Mouse (Mus musculus): ENCODE results near the gene Nob1.

Nob1 gene

GRCm38 (mm10) chr8:107424597-107425229 is at the start of gene Nob1:
TSS of gene Nob1 (minus strand) at chr8:107425051.
- peak; percentile 94 to 98 for DNase-seq (ENCODE audit: low spot score in 2 of 2)

DNA sequence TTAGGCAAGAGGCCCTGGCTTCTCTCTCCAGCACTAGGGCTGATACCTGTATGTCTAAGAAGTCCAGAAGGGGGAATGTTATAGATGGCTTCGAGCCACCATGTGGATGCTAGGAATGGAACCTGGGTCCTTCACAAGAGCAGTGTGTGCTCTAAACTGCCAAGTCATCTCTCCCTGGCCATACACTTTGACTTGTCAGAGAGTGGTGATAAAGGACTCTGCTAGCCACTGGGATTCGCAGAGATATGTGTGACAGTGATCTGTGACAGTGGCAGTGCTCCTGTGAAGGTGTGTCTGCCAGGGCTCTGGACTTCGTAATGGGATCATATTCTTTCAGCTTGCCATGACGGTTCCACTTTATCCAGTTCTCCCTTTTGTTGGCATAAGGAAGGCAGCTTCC is 48.5 kb upstream of the Nob1 start:
- DNase-seq (ENCODE audit: low spot score in 2 of 2), result no peak

GRCm38 (mm10) chr8:107472403-107473100 is 47.7 kb upstream of the Nob1 start:
- no peak for DNase-seq (ENCODE audit: low spot score in 2 of 2)

- no peak for DNase-seq (ENCODE audit: low spot score in 2 of 2)
These were observed 45.5 kb upstream of the Nob1 start for GRCm38 (mm10) chr8:107470302-107470701.

GRCm38 (mm10) chr8:107468811-107469302 is 44.0 kb upstream of the Nob1 start:
- DNase-seq (ENCODE audit: low spot score in 2 of 2), result no peak

GRCm38 (mm10) chr8:107466642-107467041 is 41.8 kb upstream of the Nob1 start:
- no peak for DNase-seq (ENCODE audit: low spot score in 2 of 2)

- no peak for DNase-seq (ENCODE audit: low spot score in 2 of 2)
These were observed 40.6 kb upstream of the Nob1 start for GRCm38 (mm10) chr8:107465332-107465990.

DNA sequence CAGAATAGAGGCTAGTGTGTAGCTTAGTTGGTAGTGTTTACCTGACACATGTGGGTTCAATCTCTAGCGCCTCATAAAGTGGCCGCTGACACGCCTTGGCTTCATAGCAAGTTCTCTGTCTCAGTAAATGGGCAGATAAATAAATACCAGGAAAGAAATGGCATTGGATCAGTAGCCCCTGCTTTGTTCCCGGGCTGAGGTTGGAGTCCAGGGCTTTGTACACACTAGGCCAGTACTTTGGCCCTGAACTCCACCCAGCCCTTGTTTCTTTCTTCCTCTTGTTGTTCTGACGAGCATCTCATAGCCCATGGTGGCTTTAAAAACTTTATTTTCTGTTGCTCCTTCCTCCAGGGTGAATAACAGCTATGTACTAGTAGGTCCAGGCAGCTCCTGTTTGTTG is 37.6 kb upstream of the Nob1 start:
- DNase-seq (ENCODE audit: low spot score in 2 of 2), result no peak

DNA sequence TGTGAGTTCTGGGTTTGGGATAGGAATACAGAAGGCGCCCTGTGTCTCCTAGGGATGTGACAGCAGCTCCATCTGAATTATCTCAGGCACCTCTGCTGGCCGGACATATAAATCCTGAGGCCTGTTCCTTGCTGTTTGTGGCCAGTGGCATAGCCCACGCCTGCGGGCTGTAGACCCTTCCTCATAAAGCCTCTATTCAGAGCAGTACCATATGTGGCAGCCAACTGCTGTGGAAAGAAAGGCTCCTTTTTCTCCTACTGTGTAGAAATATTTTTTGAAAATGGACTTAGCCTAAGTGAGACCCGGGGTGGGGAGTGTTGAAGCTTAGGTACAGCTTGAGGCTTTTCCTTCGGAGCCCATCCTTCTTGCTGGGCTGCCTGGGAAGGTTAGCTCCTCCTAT is 33.4 kb upstream of the Nob1 start:
- no peak for DNase-seq (ENCODE audit: low spot score in 2 of 2)

DNA sequence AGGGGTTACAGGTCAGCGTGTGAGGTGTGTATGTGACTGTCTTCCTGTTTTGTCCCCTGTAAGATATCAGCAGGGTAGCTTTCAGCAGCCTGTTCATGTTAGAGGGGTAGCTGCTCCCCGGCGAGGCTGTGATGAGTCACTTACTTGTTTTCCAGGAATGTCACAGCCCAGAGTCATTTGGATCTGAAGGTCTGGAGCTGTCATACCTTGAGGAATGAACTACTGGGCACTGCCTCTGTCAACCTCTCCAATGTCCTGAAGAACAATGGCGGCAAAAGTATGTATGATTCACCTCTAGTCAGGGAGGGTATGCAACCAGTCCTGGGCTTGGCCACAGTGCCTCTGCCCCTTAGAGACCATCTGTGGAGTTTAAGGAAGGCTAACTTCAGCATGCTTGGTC is 32.9 kb upstream of the Nob1 start:
- DNase-seq (ENCODE audit: low spot score in 2 of 2), result no peak

GRCm38 (mm10) chr8:107455268-107455667 is 30.4 kb upstream of the Nob1 start:
- no peak for DNase-seq (ENCODE audit: low spot score in 2 of 2)

DNA sequence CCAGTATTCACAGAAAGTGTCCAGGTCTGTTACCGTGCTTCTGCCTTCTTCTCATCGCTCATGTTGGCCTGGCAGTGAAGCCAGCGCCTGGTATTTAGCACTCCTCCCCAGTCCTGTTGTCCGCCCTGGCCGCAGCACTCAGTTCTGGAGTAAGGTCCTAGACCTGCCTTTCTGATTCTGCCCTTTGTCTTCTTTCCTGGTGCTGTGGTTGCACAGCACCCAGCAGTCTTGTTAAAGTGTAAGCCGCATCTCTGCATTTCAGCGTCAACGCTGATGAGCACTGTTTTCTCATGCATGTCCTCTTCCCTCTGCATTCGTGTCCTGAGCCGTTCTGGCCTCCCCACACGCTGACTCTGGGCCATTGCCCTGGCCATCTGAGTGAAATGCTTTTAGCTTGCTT is 28.5 kb upstream of the Nob1 start:
- no peak for DNase-seq (ENCODE audit: low spot score in 2 of 2)

DNA sequence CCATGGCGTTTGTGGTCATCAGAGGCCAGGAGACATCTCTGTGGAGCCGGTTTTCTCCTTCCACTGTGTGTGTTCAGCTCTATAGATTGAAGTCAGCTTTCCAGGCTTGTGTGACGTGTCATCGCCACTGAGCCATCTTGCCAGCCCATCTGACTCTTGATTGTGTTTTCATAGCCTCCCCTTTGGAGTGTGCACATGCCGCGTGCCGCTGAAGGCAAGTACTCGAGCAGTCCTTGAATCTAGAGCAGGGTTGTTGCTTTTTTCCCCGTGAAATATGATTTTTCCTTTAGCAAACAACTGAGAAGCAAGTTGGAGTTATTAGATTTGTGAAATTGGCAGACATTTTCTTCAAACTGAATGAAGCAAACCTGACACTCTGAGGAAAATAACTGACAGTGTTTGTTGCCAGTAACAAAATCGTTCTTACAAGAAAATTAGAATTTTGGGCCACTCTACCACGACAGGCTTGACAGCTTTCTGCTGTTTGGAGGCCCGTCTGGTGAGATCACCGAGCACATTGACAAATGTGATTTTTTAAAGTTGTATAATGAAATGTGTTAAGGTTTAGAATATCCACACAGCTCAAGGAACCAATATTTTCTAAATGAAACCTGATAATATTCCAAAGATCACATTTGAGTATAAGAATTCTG is 26.7 kb upstream of the Nob1 start:
- no peak for DNase-seq (ENCODE audit: low spot score in 2 of 2)

DNA sequence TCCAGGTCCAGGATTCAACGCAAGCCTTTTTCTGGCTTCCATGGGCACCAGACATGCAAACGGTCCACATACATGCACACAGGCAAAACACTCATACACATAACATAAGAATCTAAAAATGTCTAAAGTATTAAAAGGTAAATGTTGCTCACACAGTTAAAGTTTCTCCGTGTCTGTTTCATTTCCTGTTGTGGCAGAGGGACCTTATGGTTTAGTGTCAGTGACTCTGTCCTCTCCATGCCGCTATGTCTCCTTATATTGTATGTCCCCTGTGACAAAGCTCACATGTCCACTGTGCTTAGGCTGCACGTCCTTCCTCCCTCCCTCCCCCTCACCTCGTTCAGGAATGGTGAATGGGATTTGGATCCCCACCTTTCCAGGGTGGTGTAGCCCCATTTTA is 24.8 kb upstream of the Nob1 start:
- DNase-seq (ENCODE audit: low spot score in 2 of 2), result no peak

GRCm38 (mm10) chr8:107449130-107449529 is 24.3 kb upstream of the Nob1 start:
- DNase-seq (ENCODE audit: low spot score in 2 of 2), result no peak

GRCm38 (mm10) chr8:107448382-107448889 is 23.6 kb upstream of the Nob1 start:
- no peak for DNase-seq (ENCODE audit: low spot score in 2 of 2)

DNA sequence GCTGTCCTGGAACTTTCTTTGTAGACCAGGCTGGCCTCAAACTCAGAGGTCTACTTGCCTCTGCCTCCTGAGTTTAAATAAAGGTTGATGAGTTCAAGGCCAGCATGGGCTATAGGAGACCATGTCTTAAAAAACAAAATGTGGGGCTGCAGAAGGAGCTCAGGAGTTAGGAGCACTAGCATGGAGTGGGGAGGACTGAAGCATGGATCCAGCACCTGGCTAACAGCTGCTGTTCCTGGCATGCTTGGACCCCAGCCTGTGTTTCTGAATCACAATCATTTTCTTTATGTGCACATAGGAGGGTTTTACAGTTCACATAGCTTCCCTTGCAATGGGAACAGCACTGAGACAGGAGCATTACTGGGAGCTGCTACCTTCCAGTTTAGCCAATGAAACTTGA is 22.9 kb upstream of the Nob1 start:
- DNase-seq (ENCODE audit: low spot score in 2 of 2), result no peak

- DNase-seq (ENCODE audit: low spot score in 2 of 2), result no peak
These were observed 19.8 kb upstream of the Nob1 start for GRCm38 (mm10) chr8:107444626-107445025.

DNA sequence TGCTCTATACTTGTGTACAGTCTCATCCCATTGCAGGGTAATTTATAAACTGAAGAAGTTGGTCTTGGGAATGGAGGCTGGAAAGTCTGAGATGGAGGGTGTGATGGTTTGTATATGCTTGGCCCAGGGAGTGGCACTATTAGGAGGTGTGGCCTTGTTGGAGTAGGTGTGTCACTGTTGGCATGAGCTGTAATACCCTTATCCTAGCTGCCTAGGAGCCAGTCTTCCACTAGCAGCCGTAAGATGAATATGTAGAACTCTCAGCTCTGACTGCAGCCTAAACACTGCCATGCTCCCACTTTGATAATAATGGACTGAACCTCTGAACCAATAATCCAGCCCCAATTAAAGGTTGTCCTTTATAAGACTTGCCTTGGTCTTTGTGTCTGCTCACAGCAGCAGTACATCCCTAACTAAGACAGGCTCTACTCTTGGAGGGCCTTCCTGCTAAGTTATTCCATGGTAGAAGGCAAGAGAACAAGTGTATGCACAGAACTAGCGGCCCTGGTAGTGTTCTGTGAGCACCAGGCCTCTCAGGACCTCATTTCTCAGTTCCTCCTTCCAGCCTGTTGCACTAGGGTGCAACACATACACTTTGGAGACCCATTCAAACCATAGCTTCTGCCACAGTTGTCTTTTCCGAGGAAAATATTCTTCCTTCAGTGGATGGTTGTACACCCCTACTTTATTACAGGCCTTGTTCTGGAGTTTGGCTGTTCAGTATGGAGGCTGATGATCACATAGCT is 15.2 kb upstream of the Nob1 start:
- no peak for DNase-seq (ENCODE audit: low spot score in 2 of 2)

DNA sequence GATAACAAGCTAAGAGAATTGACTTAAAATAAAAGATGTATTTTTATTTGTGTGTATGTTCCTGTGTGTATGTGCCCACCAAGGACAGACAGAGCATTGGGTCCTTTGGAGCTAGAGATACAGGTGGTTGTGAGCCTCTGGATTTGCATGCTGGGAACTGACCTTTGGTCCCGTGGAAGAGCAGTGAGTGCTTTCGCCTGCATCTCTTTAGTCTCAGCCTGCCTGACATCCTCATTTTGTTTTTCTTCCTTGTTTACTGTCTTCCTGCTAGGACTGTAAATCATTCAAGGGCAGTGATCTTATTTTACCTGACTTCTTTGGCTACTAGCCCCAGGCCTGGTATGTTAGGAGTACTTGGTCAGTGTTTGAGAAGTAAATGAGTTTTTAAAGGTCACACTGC is 12.9 kb upstream of the Nob1 start:
- no peak for DNase-seq (ENCODE audit: low spot score in 2 of 2)

DNA sequence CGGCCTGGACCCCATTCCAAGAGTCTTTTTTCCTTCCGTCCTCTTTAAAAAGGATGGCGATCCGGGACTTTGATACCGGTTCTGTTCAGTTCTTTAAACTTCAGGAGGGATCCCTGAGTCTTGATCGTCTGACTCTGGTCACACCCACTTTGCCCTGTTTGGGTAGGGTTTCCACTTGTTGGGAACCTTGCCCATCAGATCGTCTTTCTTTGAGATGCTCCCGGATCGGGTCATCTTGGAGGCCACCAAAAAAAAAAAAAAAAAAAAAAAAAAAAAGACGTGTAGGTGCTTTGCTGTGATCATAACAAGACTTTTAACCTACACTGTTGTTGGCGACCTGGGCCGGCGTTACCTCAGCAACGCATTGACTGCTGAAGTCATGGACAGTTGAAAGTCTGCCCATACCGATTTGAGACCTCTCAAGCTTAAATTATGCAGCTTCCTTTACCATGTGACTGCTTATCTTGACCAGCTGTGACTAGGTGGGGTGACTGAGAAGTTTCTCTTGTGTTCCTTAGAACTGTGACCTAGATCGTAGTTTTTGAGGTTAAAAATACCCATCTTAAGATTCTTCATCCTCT is 12.1 kb upstream of the Nob1 start:
- DNase-seq (ENCODE audit: low spot score in 2 of 2), result peak in 1 of 2 experiments; percentile 23

All from urinary bladder, postnatal 4 days (tissue).